Mouse (Mus musculus) skeletal muscle tissue, postnatal 0 days (tissue): ENCODE results near the gene Lsm2. TPM values are rescaled to one million over a fixed set of nuclear protein-coding genes. Genes with fewer than 3 reads are reported as not detected.

Experiments used
- polyA plus RNA-seq: library from polyadenylated mRNA; unstranded; fragments of >200 nt; fragmentation: Nextera tagmentation; extraction: Ambion mirVana; gene quantifications from 2 replicates; pipeline ENCODE4 v1.2.1, GENCODE M21; 2015

The Lsm2 gene
- 54.1 and 55.4 TPM in 2 replicates for polyA plus RNA-seq

GRCm38 (mm10) chr17:34981690-34982180 lies at the start of gene Lsm2:
Gene Lsm2, plus strand, starts transcription at chr17:34981862.

GRCm38 (mm10) chr17:34959130-34959778 lies 22.4 kb upstream of the Lsm2 start, which contains the start of gene Hspa1b:
Gene Hspa1b, minus strand, starts transcription at chr17:34959238.

GRCm38 (mm10) chr17:34969822-34970221 lies 11.8 kb upstream of the Lsm2 start, which contains the start of gene Gm20481:
Gene Gm20481, plus strand, starts transcription at chr17:34969912.

GRCm38 (mm10) chr17:34972069-34972749 lies 9.5 kb upstream of the Lsm2 start, which contains the start of the genes Hspa1a and Hspa1l:
Gene Hspa1a, minus strand, starts transcription at chr17:34972156.
Gene Hspa1l, plus strand, starts transcription at chr17:34972703.

GRCm38 (mm10) chr17:35000717-35001451 lies 19.2 kb downstream of the Lsm2 start, which contains the start of gene Vars:
Gene Vars, plus strand, starts transcription at chr17:35000987.

GRCm38 (mm10) chr17:35016376-35016775 lies 34.7 kb downstream of the Lsm2 start, which contains the start of gene Vwa7:
Gene Vwa7, plus strand, starts transcription at chr17:35016579.

GRCm38 (mm10) chr17:35027277-35028068 lies 45.8 kb downstream of the Lsm2 start, which contains the start of gene Sapcd1:
Gene Sapcd1, minus strand, starts transcription at chr17:35028016.

Other genes starting within 250 kb of the Lsm2 start
- 0.82 and 3.6 TPM in 2 replicates for gene C4b, start 238.0 kb upstream of the Lsm2 start, polyA plus RNA-seq
- gene Cyp21a1, start 177.3 kb upstream of the Lsm2 start, polyA plus RNA-seq: not detected in 2 replicates
- 11.6 and 15.6 TPM in 2 replicates for gene Stk19, start 144.9 kb upstream of the Lsm2 start, polyA plus RNA-seq
- gene Dxo, start 144.8 kb upstream of the Lsm2 start, polyA plus RNA-seq: 21.0 and 22.2 TPM in 2 replicates
- 15.7 and 16.8 TPM in 2 replicates for gene Skiv2l, start 131.7 kb upstream of the Lsm2 start, polyA plus RNA-seq
- 33.1 and 42.1 TPM in 2 replicates for gene Nelfe, start 131.5 kb upstream of the Lsm2 start, polyA plus RNA-seq
- 4.1 and 6.3 TPM in 2 replicates for gene Cfb, start 119.3 kb upstream of the Lsm2 start, polyA plus RNA-seq
- 0.87 and 0.99 TPM in 2 replicates for gene Zbtb12, start 102.4 kb upstream of the Lsm2 start, polyA plus RNA-seq
- not detected in 2 replicates for gene Gm20547, start 99.8 kb upstream of the Lsm2 start, polyA plus RNA-seq
- gene C2, start 83.6 kb upstream of the Lsm2 start, polyA plus RNA-seq: 5.1 and 9.4 TPM in 2 replicates
- 26.7 and 27.6 TPM in 2 replicates for gene Ehmt2, start 83.4 kb upstream of the Lsm2 start, polyA plus RNA-seq
- not detected in 2 replicates for gene Slc44a4, start 67.4 kb upstream of the Lsm2 start, polyA plus RNA-seq
- 12.8 and 14.9 TPM in 2 replicates for gene Neu1, start 50.6 kb upstream of the Lsm2 start, polyA plus RNA-seq
- gene Hspa1b, start 22.6 kb upstream of the Lsm2 start, polyA plus RNA-seq: 0.12 and 0.27 TPM in 2 replicates
- gene Gm20481, start 11.9 kb upstream of the Lsm2 start, polyA plus RNA-seq: 0.32 TPM in 1 of 2 replicates, not detected in the other
- 2.5 and 3.8 TPM in 2 replicates for gene Hspa1a, start 9.7 kb upstream of the Lsm2 start, polyA plus RNA-seq
- 2.7 and 2.8 TPM in 2 replicates for gene Hspa1l, start 9.2 kb upstream of the Lsm2 start, polyA plus RNA-seq
- gene Vars, start 19.1 kb downstream of the Lsm2 start, polyA plus RNA-seq: 27.6 and 32.6 TPM in 2 replicates
- 0.46 and 0.53 TPM in 2 replicates for gene Vwa7, start 34.7 kb downstream of the Lsm2 start, polyA plus RNA-seq
- 10.6 and 11.5 TPM in 2 replicates for gene Sapcd1, start 46.2 kb downstream of the Lsm2 start, polyA plus RNA-seq
- 2.2 and 3.5 TPM in 2 replicates for gene Msh5, start 64.9 kb downstream of the Lsm2 start, polyA plus RNA-seq
- gene Clic1, start 68.1 kb downstream of the Lsm2 start, polyA plus RNA-seq: 115 and 138 TPM in 2 replicates
- gene Ddah2, start 77.2 kb downstream of the Lsm2 start, polyA plus RNA-seq: 144 and 157 TPM in 2 replicates
- gene Ly6g6c, start 83.5 kb downstream of the Lsm2 start, polyA plus RNA-seq: 11.3 TPM in 1 of 2 replicates, not detected in the other
- 0.08 and 0.30 TPM in 2 replicates for gene Mpig6b, start 84.3 kb downstream of the Lsm2 start, polyA plus RNA-seq
- 2.1 TPM in 1 of 2 replicates, not detected in the other for gene Ly6g6e, start 95.0 kb downstream of the Lsm2 start, polyA plus RNA-seq
- gene Ly6g6d, start 96.2 kb downstream of the Lsm2 start, polyA plus RNA-seq: 0.49 and 1.2 TPM in 2 replicates
- 0.11 and 0.29 TPM in 2 replicates for gene Ly6g6f, start 103.7 kb downstream of the Lsm2 start, polyA plus RNA-seq
- 87.8 and 89.8 TPM in 2 replicates for gene Abhd16a, start 107.4 kb downstream of the Lsm2 start, polyA plus RNA-seq
- 0.38 TPM in 1 of 2 replicates, not detected in the other for gene Ly6g5c, start 126.4 kb downstream of the Lsm2 start, polyA plus RNA-seq
- 0.22 and 0.37 TPM in 2 replicates for gene Ly6g5b, start 133.6 kb downstream of the Lsm2 start, polyA plus RNA-seq
- 8.4 and 9.1 TPM in 2 replicates for gene Gpank1, start 139.6 kb downstream of the Lsm2 start, polyA plus RNA-seq
- 203 and 204 TPM in 2 replicates for gene Csnk2b, start 140.2 kb downstream of the Lsm2 start, polyA plus RNA-seq
- gene D17H6S53E, start 144.5 kb downstream of the Lsm2 start, polyA plus RNA-seq: 10.6 and 11.8 TPM in 2 replicates
- 0.30 and 0.81 TPM in 2 replicates for gene Apom, start 150.2 kb downstream of the Lsm2 start, polyA plus RNA-seq
- 39.5 and 42.1 TPM in 2 replicates for gene Bag6, start 153.3 kb downstream of the Lsm2 start, polyA plus RNA-seq
- 51.8 and 55.0 TPM in 2 replicates for gene Prrc2a, start 183.0 kb downstream of the Lsm2 start, polyA plus RNA-seq
- 11.0 and 18.3 TPM in 2 replicates for gene Aif1, start 194.2 kb downstream of the Lsm2 start, polyA plus RNA-seq
- 14.2 and 24.5 TPM in 2 replicates for gene Lst1, start 206.6 kb downstream of the Lsm2 start, polyA plus RNA-seq
- 1.3 and 2.2 TPM in 2 replicates for gene Ltb, start 212.6 kb downstream of the Lsm2 start, polyA plus RNA-seq
- 0.49 and 0.74 TPM in 2 replicates for gene Tnf, start 220.1 kb downstream of the Lsm2 start, polyA plus RNA-seq
- gene Lta, start 223.5 kb downstream of the Lsm2 start, polyA plus RNA-seq: 0.12 and 0.24 TPM in 2 replicates
- 0.40 and 0.83 TPM in 2 replicates for gene Gm16181, start 239.0 kb downstream of the Lsm2 start, polyA plus RNA-seq